Mouse (Mus musculus) intestine, embryonic 16.5 days (tissue): ENCODE measurements at regions not wholly inside any gene's neighbourhood (a gene's known extent, or its start where the extent isn't known, plus 50 kb on each side); places are given as distances from the start of the nearest gene placed in this dataset.

ENCODE experiments used
- ATAC-seq: fragments of 200-750 bp; cut with Nextera tagmentation; 2 replicates; pipeline ENCODE4 v1.8.0; 2017; ENCODE audit warnings: moderate TSS enrichment, moderate library complexity
- H3K27ac ChIP-seq: fragments of 300-500 bp; sonication (generic); 2 replicates; pipeline ENCODE4 v1.5.1; 2014; ENCODE audit warnings: mild to moderate bottlenecking, low read length
- H3K27me3 ChIP-seq: fragments of 300-500 bp; sonication (generic); replicated peaks from 2 replicates; pipeline ENCODE4 v1.6.1; 2014; ENCODE audit warnings: low read length, control low read depth, mixed read lengths; ENCODE audit not compliant: control insufficient read depth, insufficient read depth
- H3K36me3 ChIP-seq: fragments of 300-500 bp; sonication (generic); 2 replicates; pipeline ENCODE4 v1.6.1; 2014; ENCODE audit warnings: low read length, control low read depth; ENCODE audit not compliant: control insufficient read depth, insufficient read depth
- H3K4me1 ChIP-seq: fragments of 300-500 bp; sonication (generic); 2 replicates; pipeline ENCODE4 v1.6.1; 2014; ENCODE audit warnings: low read length, control low read depth, mixed read lengths; ENCODE audit not compliant: control insufficient read depth, insufficient read depth
- H3K4me2 ChIP-seq: fragments of 300-500 bp; sonication (generic); 2 replicates; pipeline ENCODE4 v1.6.1; 2014; ENCODE audit warnings: low read depth, low read length, control low read depth
- H3K4me3 ChIP-seq: fragments of 300-500 bp; sonication (generic); 2 replicates; pipeline ENCODE4 v1.5.1; 2014; ENCODE audit warnings: mild to moderate bottlenecking, low read length
- H3K9ac ChIP-seq: fragments of 300-500 bp; sonication (generic); 2 replicates; pipeline ENCODE4 v1.6.1; 2014; ENCODE audit warnings: low read depth, low read length
- H3K9me3 ChIP-seq: fragments of 300-500 bp; sonication (generic); 2 replicates; pipeline ENCODE4 v1.6.1; 2016; ENCODE audit warnings: low read length, control low read depth; ENCODE audit not compliant: control insufficient read depth
- WGBS: fragments of 180-500 bp; shearing (Covaris S2); extraction: QIAGEN DNeasy Blood & Tissue Kit; methylation state at CpG from one replicate; pipeline ENCODE4 v1.1.7; 2014; 5-methylcytosine and 5-hydroxymethylcytosine counted together

- Histone ChIP-seq H3K9ac (no peak overlapping the region), H3K4me2 (no peak overlapping the region), H3K4me3 (no peak overlapping the region), H3K4me1 (no peaks in the 10 kb centered on the region), H3K27ac (no peak overlapping the region), H3K9me3 (no peaks in the 10 kb centered on the region), H3K27me3 (no peaks in the 10 kb centered on the region), H3K36me3 (no peaks in the 10 kb centered on the region)
- ATAC-seq = no peak
- 74% methylated on average over 2 of the region's 2 CpGs for whole genome bisulfite sequencing
These were observed 493.0 kb upstream of the Gm10131 start for GRCm38 (mm10) chr8:34604581-34604980.

DNA sequence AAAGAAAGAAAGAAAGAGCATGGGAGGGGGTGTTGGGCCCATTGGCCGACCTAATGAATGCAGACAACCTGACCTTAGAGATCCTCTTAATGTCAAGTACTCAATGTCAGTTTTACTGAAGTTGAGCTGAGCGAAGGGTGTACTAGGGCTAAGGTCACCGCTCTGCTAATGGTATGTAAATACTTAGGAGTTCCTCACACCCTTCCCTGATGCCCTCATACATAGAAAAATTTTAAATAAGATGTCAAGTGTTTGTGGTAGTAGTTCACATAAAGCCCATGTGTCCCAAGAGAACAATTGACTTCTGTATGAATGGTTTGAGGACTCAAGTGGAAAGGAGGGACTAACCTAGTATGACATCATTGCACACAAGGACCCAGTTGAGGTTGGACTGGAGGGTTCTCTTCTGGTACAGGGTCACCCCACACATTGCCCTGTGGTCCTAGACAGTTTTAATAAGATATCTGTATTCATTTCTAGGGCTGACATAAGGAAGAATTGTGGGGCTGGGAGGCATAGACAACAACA lies 490.0 kb upstream of the Gm10131 start:
- H3K4me3 ChIP-seq = no peak overlapping the region
- H3K4me2 ChIP-seq = no peak overlapping the region
- H3K9ac ChIP-seq = no peak overlapping the region
- H3K27me3 ChIP-seq = no peaks in the 10 kb centered on the region
- H3K27ac ChIP-seq = no peak overlapping the region
- no peaks in the 10 kb centered on the region for H3K36me3 ChIP-seq
- H3K9me3 ChIP-seq = no peaks in the 10 kb centered on the region
- ATAC-seq = no peak
- 74% methylated on average over 3 of the region's 3 CpGs for WGBS
- H3K4me1 ChIP-seq = no peaks in the 10 kb centered on the region

- no peak overlapping the region for H3K27ac ChIP-seq
- 71% methylated on average over 5 of the region's 5 CpGs for WGBS
- no peak for ATAC-seq
These were observed 489.3 kb upstream of the Gm10131 start for GRCm38 (mm10) chr8:34600880-34601279.

GRCm38 (mm10) chr8:34596593-34596992 lies 485.1 kb upstream of the Gm10131 start:
- Histone ChIP-seq H3K9me3 (no peaks in the 10 kb centered on the region), H3K9ac (no peak overlapping the region), H3K27ac (no peak overlapping the region), H3K36me3 (no peaks in the 10 kb centered on the region), H3K4me2 (no peak overlapping the region), H3K4me3 (no peak overlapping the region), H3K27me3 (no peaks in the 10 kb centered on the region), H3K4me1 (no peaks in the 10 kb centered on the region)
- WGBS = 56% methylated on average over 5 of the region's 5 CpGs
- no peak for ATAC-seq

More at GRCm38 (mm10) chr8:34600880-34601279, 489.3 kb upstream of the Gm10131 start:
- no peaks in the 10 kb centered on the region for H3K4me1 ChIP-seq
- H3K27me3 ChIP-seq = no peaks in the 10 kb centered on the region
- H3K9me3 ChIP-seq = no peaks in the 10 kb centered on the region
- H3K4me2 ChIP-seq = no peak overlapping the region
- no peak overlapping the region for H3K4me3 ChIP-seq
- no peaks in the 10 kb centered on the region for H3K36me3 ChIP-seq
- H3K9ac ChIP-seq = no peak overlapping the region

GRCm38 (mm10) chr8:34590976-34591749 lies 479.6 kb upstream of the Gm10131 start:
- no peaks in the 10 kb centered on the region for H3K27me3 ChIP-seq
- WGBS = 86% methylated on average over 8 of the region's 8 CpGs
- no peak for ATAC-seq
- no peaks in the 10 kb centered on the region for H3K4me1 ChIP-seq
- H3K4me2 ChIP-seq = no peak overlapping the region
- H3K9ac ChIP-seq = no peak overlapping the region
- H3K4me3 ChIP-seq = no peak overlapping the region
- H3K36me3 ChIP-seq = no peaks in the 10 kb centered on the region
- no peaks in the 10 kb centered on the region for H3K9me3 ChIP-seq
- no peak overlapping the region for H3K27ac ChIP-seq

GRCm38 (mm10) chr8:34578043-34578442 lies 466.5 kb upstream of the Gm10131 start:
- Histone ChIP-seq H3K9me3 (no peaks in the 10 kb centered on the region), H3K4me3 (no peak overlapping the region), H3K4me2 (no peak overlapping the region), H3K4me1 (peaks cover 4% of the 10 kb centered on the region; the same call in 1 of the 2 replicates), H3K36me3 (no peaks in the 10 kb centered on the region), H3K27me3 (no peaks in the 10 kb centered on the region), H3K9ac (no peak overlapping the region), H3K27ac (no peak overlapping the region)
- ATAC-seq = peak; percentile 76; the same call in 1 of the 2 replicates
- 21% methylated on average over 4 of the region's 4 CpGs for WGBS

- Histone ChIP-seq H3K4me3 (no peak overlapping the region), H3K4me2 (no peak overlapping the region), H3K9ac (no peak overlapping the region), H3K27me3 (no peaks in the 10 kb centered on the region; the same call in 1 of the 2 replicates), H3K4me1 (peaks cover 9% of the 10 kb centered on the region), H3K36me3 (no peaks in the 10 kb centered on the region), H3K9me3 (no peaks in the 10 kb centered on the region), H3K27ac (no peak overlapping the region)
- ATAC-seq = no peak
- WGBS = 71% methylated on average over 3 of the region's 3 CpGs
These were observed 462.5 kb upstream of the Gm10131 start for GRCm38 (mm10) chr8:34574009-34574408.

DNA sequence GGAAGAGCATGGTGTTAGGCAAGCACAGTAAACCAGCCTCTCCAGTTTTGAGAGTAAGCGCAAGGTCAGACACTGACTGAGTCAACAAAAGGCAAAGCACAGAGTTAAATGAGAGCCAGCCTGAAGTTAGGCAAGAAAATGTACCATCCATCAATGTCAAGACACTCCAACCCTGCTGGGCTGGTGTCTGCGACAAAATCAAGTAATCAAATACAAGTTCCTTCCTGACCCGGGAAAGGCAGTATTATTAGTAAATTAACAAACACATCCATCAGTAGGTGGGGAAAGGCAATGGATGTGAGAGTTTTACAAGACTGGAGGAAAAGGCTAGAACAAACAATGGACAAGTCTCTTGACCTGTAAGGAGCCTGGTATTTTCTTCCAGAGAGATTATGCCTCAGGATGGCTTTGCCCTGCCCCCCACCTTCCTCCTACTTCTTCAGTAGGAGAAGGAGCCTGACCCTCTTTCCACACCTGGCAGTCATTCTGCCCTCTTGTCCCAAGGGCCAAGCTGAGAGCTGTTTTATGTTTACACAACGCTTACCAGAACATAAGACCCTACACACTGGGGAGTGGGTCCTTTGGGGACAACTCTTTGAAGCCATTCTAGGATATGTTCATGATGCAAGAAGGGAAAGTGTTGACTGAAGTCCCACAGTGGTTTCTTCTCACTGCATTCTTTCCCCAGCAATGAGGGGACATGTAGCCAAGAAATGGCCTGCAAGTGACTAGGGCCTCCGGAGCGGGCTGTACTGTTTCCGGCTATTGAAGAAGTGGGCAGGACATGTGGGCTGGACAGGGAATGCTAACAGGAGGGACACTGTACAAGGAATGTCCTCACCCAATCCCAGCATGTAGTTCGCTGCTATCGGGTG lies 461.7 kb upstream of the Gm10131 start:
- H3K4me3 ChIP-seq = no peak overlapping the region
- H3K4me1 ChIP-seq = peaks cover 9% of the 10 kb centered on the region
- H3K9me3 ChIP-seq = no peaks in the 10 kb centered on the region
- H3K27ac ChIP-seq = peak overlapping the region; percentile 24; the same call in 1 of the 2 replicates
- no peaks in the 10 kb centered on the region for H3K36me3 ChIP-seq
- H3K4me2 ChIP-seq = no peak overlapping the region
- peak; percentile 82 for ATAC-seq
- 48% methylated on average over 9 of the region's 9 CpGs for WGBS
- H3K9ac ChIP-seq = no peak overlapping the region
- no peaks in the 10 kb centered on the region; the same call in 1 of the 2 replicates for H3K27me3 ChIP-seq

DNA sequence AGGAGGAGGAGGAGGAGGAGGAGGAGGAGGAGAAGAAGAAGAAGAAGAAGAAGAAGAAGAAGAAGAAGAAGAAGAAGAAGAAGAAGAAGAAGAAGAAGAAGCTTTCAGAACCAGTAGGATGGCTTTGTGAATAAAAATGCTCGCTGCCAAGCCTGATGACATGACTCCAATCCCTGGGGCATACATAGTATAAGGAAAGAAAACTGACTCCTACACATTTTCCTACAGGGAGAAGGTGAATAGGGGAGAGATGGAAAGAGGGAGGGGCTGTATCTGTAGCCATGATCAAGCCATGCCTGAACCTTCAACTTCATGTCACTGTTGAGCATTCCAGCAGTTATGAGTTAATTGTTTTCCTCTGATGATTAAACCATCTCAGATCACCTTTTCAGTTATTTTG lies 460.2 kb upstream of the Gm10131 start:
- ATAC-seq = no peak
- Histone ChIP-seq H3K9me3 (no peaks in the 10 kb centered on the region), H3K27ac (no peak overlapping the region), H3K9ac (no peak overlapping the region), H3K27me3 (no peaks in the 10 kb centered on the region; the same call in 1 of the 2 replicates), H3K4me1 (peaks cover 9% of the 10 kb centered on the region), H3K4me3 (no peak overlapping the region), H3K36me3 (no peaks in the 10 kb centered on the region), H3K4me2 (no peak overlapping the region)
- 97% methylated on average over 1 of the region's 1 CpGs for WGBS
